Mouse (Mus musculus): ENCODE measurements around the gene Epb41l1. TPM values are rescaled to one million over a fixed set of nuclear protein-coding genes. Genes with fewer than 3 reads are reported as not detected.
A peak's percentile ranks its signal among the peaks of the same experiment; 100 is the strongest.

Epb41l1 gene
- polyA plus RNA-seq, 1 experiment from 2014 or later = 3.1 TPM

DNA sequence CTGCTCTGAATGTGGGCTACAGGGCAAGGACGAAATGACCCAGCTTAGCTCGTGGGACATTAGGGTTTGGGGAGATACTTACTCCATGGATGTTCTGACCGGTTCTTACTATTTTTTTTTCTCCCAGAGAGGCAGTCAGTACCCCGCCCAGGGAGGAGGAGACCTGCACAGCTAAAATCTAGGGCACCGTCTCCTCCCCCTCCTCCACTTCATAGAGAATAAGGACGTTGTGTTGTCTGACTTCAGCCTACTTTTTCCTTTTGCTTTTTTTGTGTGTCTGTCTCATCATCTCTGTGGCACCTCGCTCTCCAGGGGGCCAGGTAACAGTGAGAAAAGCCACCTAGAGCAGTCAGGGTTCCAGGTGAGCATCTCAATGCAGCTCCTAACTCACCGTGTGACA is 121.7 kb downstream of the Epb41l1 start:
- Histone ChIP-seq H3K27ac (ENCODE audit: low read depth, low read length) (no peak overlapping the region), H3K9ac (ENCODE audit: low read length) (no peak overlapping the region), H3K4me1 (ENCODE audit: control insufficient read depth, insufficient read depth, low read length) (peaks cover 4% of the 10 kb centered on the region), H3K4me3 (ENCODE audit: low read depth, low read length) (no peak overlapping the region), H3K36me3 (ENCODE audit: control insufficient read depth, insufficient read depth, low read length) (no peaks in the 10 kb centered on the region), H3K27me3 (ENCODE audit: control insufficient read depth, insufficient read depth, low read length) (no peaks in the 10 kb centered on the region), H3K4me2 (no peak overlapping the region), H3K9me3 (ENCODE audit: control insufficient read depth, low read length) (no peaks in the 10 kb centered on the region)
- 74% methylated on average over 8 of the region's 8 CpGs for WGBS
- DNase-seq (ENCODE audit: low spot score, missing footprints) = no peak
- ATAC-seq (ENCODE audit: low FRiP score) = no peak

DNA sequence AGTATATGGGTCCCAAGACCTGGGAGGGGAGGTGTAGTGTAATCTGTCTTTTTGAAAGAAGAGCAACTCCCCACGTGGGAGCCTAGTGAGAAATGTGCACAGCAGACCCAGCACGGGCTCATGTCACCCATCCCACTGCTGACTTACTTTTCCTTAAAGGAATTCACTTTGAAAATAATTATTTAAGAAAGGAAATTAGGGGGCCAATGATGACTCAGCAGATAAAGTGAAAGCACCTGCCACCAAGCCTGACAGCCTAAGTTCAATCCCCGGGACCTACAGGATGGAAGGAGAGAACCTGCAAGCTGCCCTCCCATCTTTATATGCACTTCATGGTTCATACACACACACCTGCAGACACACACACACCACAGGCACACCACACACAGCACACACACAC is 123.1 kb downstream of the Epb41l1 start:
- Histone ChIP-seq H3K36me3 (ENCODE audit: control insufficient read depth, insufficient read depth, low read length) (no peaks in the 10 kb centered on the region), H3K9me3 (ENCODE audit: control insufficient read depth, low read length) (no peaks in the 10 kb centered on the region), H3K9ac (ENCODE audit: low read length) (no peak overlapping the region), H3K4me1 (ENCODE audit: control insufficient read depth, insufficient read depth, low read length) (peaks cover 9% of the 10 kb centered on the region), H3K27me3 (ENCODE audit: control insufficient read depth, insufficient read depth, low read length) (no peaks in the 10 kb centered on the region), H3K4me3 (ENCODE audit: low read depth, low read length) (no peak overlapping the region), H3K27ac (ENCODE audit: low read depth, low read length) (no peak overlapping the region), H3K4me2 (no peak overlapping the region)
- ATAC-seq (ENCODE audit: low FRiP score) = no peak
- DNase-seq (ENCODE audit: low spot score, missing footprints) = no peak
- 76% methylated on average over 3 of the region's 3 CpGs for WGBS

DNA sequence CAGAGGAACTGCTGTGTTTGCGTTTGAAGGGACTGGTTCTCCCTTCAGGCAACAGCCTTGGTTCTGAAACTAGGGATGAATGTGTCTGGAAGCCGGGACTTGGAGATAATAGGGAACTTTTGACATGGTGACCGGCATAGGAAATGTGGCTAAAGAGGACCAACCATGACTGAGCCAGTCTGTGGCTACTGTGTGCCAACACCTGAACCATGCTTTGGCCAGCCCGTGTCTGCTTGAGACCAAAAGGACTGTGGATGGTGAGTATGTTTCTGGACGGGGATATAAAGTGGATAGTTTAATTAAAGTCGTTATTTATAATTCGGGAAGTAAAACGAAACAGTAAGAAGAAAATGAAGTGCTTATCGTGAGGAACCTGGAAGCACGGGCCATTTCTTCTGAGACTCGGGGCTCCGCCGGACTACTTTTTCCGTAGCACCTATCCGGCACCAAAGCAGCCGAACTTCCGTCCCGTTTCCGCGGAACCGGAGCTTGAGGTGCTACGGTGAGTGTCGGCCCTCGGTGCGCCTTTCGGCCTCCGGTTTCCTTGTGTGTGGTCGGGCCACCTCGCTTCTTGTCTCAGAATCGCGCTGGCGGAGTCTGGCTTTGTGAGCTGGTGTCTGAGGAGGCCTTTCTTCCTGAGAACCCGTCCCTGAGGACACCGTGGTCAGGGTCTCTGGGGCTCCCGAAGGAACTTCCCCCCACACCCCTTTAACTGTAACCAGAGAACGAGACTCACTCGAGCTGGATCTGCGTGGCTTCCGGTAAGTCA is 126.6 kb downstream of the Epb41l1 start, which contains the start of gene Aar2:
TSS of gene Aar2 (plus strand) at position 462 of the 769 bp plus-strand sequence.
- Histone ChIP-seq H3K4me2 (peak within 1 kb of the TSS; percentile 85), H3K27me3 (ENCODE audit: control insufficient read depth, insufficient read depth, low read length) (no peaks in the 10 kb centered on the region), H3K27ac (ENCODE audit: low read depth, low read length) (no peak within 1 kb of the TSS), H3K36me3 (ENCODE audit: control insufficient read depth, insufficient read depth, low read length) (peaks cover 7% of the 10 kb centered on the region; the same call in 1 of the 2 replicates), H3K4me3 (ENCODE audit: low read depth, low read length) (peak within 1 kb of the TSS; percentile 54), H3K9ac (ENCODE audit: low read length) (peak within 1 kb of the TSS; percentile 70), H3K9me3 (ENCODE audit: control insufficient read depth, low read length) (no peaks in the 10 kb centered on the region), H3K4me1 (ENCODE audit: control insufficient read depth, insufficient read depth, low read length) (peaks cover 9% of the 10 kb centered on the region)
- 7% methylated on average over 39 of the region's 39 CpGs for WGBS
- peak; percentile 100 for DNase-seq (ENCODE audit: low spot score, missing footprints)
- peak; percentile 54 for ATAC-seq (ENCODE audit: low FRiP score)

DNA sequence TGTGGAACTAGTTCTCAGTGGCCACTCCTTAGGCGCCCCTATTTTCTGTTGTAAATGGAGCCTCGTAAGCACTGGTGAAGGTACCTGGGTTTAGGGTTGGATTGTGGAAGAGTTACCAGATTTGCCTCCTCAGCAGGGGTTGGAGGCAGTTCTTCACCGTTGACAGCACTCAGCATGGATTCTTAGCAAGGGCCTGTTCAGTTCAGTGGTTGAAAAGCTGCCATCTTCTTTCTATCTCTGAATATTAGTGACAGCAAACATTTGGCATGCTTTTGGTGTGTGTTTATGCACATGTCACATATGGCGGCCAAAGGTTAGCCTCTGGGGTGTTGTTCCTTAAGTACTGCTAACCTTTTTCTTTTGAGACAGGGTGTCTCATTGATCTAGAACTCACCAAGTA is 131.7 kb downstream of the Epb41l1 start:
- H3K9ac ChIP-seq (ENCODE audit: low read length) = no peak overlapping the region
- H3K27ac ChIP-seq (ENCODE audit: low read depth, low read length) = no peak overlapping the region
- no peaks in the 10 kb centered on the region for H3K27me3 ChIP-seq (ENCODE audit: control insufficient read depth, insufficient read depth, low read length)
- no peak overlapping the region for H3K4me3 ChIP-seq (ENCODE audit: low read depth, low read length)
- peaks cover 14% of the 10 kb centered on the region; the same call in 1 of the 2 replicates for H3K36me3 ChIP-seq (ENCODE audit: control insufficient read depth, insufficient read depth, low read length)
- H3K4me1 ChIP-seq (ENCODE audit: control insufficient read depth, insufficient read depth, low read length) = peaks cover 5% of the 10 kb centered on the region
- 90% methylated on average over 4 of the region's 4 CpGs for WGBS
- no peak for DNase-seq (ENCODE audit: low spot score, missing footprints)
- H3K4me2 ChIP-seq = no peak overlapping the region
- no peaks in the 10 kb centered on the region for H3K9me3 ChIP-seq (ENCODE audit: control insufficient read depth, low read length)
- no peak for ATAC-seq (ENCODE audit: low FRiP score)

- Histone ChIP-seq H3K4me2 (no peak overlapping the region), H3K36me3 (ENCODE audit: control insufficient read depth, insufficient read depth, low read length) (peaks cover 8% of the 10 kb centered on the region; the same call in 1 of the 2 replicates), H3K9me3 (ENCODE audit: control insufficient read depth, low read length) (no peaks in the 10 kb centered on the region), H3K4me3 (ENCODE audit: low read depth, low read length) (no peak overlapping the region), H3K27me3 (ENCODE audit: control insufficient read depth, insufficient read depth, low read length) (no peaks in the 10 kb centered on the region), H3K4me1 (ENCODE audit: control insufficient read depth, insufficient read depth, low read length) (no peaks in the 10 kb centered on the region), H3K27ac (ENCODE audit: low read depth, low read length) (no peak overlapping the region), H3K9ac (ENCODE audit: low read length) (no peak overlapping the region)
- DNase-seq (ENCODE audit: low spot score, missing footprints) (no peak), ATAC-seq (ENCODE audit: low FRiP score) (no peak)
- 93% methylated on average over 2 of the region's 2 CpGs for WGBS
Observed at GRCm38 (mm10) chr2:156561808-156562207, 141.1 kb downstream of the Epb41l1 start.

DNA sequence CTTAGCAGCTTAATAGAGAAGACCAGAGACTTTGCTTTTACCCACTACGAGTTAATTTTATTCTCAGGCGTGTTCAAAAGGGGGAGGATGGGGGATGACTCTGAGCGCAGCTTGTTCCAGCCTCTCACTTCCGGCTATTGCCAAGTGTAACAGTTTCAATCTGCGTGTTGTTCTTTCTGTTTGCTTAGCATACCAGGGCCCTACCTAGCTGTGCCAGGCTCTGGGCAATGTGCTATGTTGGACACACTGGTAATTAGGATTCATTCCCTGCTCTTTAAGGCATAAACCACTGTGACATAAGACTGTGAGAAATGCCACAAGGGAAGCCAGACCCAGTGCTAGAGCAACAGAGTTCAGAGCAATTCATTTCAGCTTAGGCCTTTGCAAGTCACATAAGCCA is 142.8 kb downstream of the Epb41l1 start:
- Histone ChIP-seq H3K4me1 (ENCODE audit: control insufficient read depth, insufficient read depth, low read length) (no peaks in the 10 kb centered on the region), H3K27ac (ENCODE audit: low read depth, low read length) (no peak overlapping the region), H3K27me3 (ENCODE audit: control insufficient read depth, insufficient read depth, low read length) (no peaks in the 10 kb centered on the region), H3K9ac (ENCODE audit: low read length) (no peak overlapping the region), H3K4me2 (no peak overlapping the region), H3K4me3 (ENCODE audit: low read depth, low read length) (no peak overlapping the region), H3K36me3 (ENCODE audit: control insufficient read depth, insufficient read depth, low read length) (peaks cover 10% of the 10 kb centered on the region), H3K9me3 (ENCODE audit: control insufficient read depth, low read length) (no peaks in the 10 kb centered on the region)
- ATAC-seq (ENCODE audit: low FRiP score) (no peak), DNase-seq (ENCODE audit: low spot score, missing footprints) (no peak)
- WGBS = 87% methylated on average over 5 of the region's 5 CpGs

GRCm38 (mm10) chr2:156566512-156566911 is 145.8 kb downstream of the Epb41l1 start:
- H3K27ac ChIP-seq (ENCODE audit: low read depth, low read length) = no peak overlapping the region
- no peaks in the 10 kb centered on the region for H3K9me3 ChIP-seq (ENCODE audit: control insufficient read depth, low read length)
- H3K4me3 ChIP-seq (ENCODE audit: low read depth, low read length) = no peak overlapping the region
- H3K4me1 ChIP-seq (ENCODE audit: control insufficient read depth, insufficient read depth, low read length) = no peaks in the 10 kb centered on the region
- no peak overlapping the region for H3K4me2 ChIP-seq
- H3K9ac ChIP-seq (ENCODE audit: low read length) = no peak overlapping the region
- peaks cover 10% of the 10 kb centered on the region for H3K36me3 ChIP-seq (ENCODE audit: control insufficient read depth, insufficient read depth, low read length)
- ATAC-seq (ENCODE audit: low FRiP score) (no peak), DNase-seq (ENCODE audit: low spot score, missing footprints) (no peak)
- no peaks in the 10 kb centered on the region for H3K27me3 ChIP-seq (ENCODE audit: control insufficient read depth, insufficient read depth, low read length)
- 98% methylated on average over 2 of the region's 2 CpGs for WGBS

DNA sequence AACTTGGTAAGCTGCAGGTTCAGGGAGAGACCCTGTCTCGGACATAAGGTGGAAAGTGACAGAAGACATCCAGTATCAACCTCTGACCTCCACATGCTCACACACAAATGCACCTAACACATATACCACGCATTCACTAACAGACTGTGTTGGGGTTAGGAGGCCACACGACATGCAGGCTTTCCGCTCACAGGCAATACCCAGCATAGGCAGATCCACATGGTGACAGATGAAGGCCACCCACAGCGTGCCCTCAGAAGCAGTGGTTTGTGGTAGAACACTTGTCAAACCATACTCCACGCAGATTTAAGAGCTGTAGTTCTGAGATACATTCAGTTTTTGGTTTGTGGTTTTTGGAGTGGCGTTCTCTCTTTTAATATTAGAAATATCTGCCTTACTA is 147.9 kb downstream of the Epb41l1 start:
- H3K27me3 ChIP-seq (ENCODE audit: control insufficient read depth, insufficient read depth, low read length) = no peaks in the 10 kb centered on the region
- H3K9ac ChIP-seq (ENCODE audit: low read length) = no peak overlapping the region
- H3K27ac ChIP-seq (ENCODE audit: low read depth, low read length) = no peak overlapping the region
- H3K4me1 ChIP-seq (ENCODE audit: control insufficient read depth, insufficient read depth, low read length) = no peaks in the 10 kb centered on the region
- no peak overlapping the region for H3K4me3 ChIP-seq (ENCODE audit: low read depth, low read length)
- H3K4me2 ChIP-seq = no peak overlapping the region
- ATAC-seq (ENCODE audit: low FRiP score) (no peak), DNase-seq (ENCODE audit: low spot score, missing footprints) (no peak)
- H3K36me3 ChIP-seq (ENCODE audit: control insufficient read depth, insufficient read depth, low read length) = peaks cover 10% of the 10 kb centered on the region
- 88% methylated on average over 7 of the region's 7 CpGs for WGBS
- no peaks in the 10 kb centered on the region for H3K9me3 ChIP-seq (ENCODE audit: control insufficient read depth, low read length)

DNA sequence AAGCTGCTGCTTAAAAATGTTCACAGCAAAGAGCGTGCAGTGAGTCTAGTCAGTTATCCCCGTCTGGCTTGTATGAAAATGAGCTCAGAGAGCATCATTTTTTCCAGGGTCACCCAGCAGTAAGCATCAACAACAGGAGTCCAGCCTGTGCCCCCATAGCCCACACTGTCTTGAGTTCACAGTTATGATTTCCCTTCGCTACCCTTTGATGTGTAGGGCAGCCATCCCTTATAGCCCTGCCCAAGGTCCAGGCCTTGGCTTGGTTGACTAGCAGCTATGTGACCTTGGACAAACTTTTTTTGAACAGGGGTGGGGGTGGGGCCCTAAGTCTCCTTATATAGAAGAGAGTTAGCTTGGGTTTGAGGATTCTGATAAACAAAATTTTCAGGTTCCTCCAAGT is 148.6 kb downstream of the Epb41l1 start:
- Histone ChIP-seq H3K36me3 (ENCODE audit: control insufficient read depth, insufficient read depth, low read length) (peaks cover 10% of the 10 kb centered on the region), H3K4me3 (ENCODE audit: low read depth, low read length) (no peak overlapping the region), H3K27ac (ENCODE audit: low read depth, low read length) (no peak overlapping the region), H3K9ac (ENCODE audit: low read length) (no peak overlapping the region), H3K27me3 (ENCODE audit: control insufficient read depth, insufficient read depth, low read length) (no peaks in the 10 kb centered on the region), H3K9me3 (ENCODE audit: control insufficient read depth, low read length) (no peaks in the 10 kb centered on the region), H3K4me2 (no peak overlapping the region), H3K4me1 (ENCODE audit: control insufficient read depth, insufficient read depth, low read length) (no peaks in the 10 kb centered on the region)
- WGBS = 82% methylated on average over 3 of the region's 3 CpGs
- ATAC-seq (ENCODE audit: low FRiP score) (no peak), DNase-seq (ENCODE audit: low spot score, missing footprints) (no peak)

All from midbrain, embryonic 11.5 days (tissue).